Mouse (Mus musculus) right cerebral cortex, postnatal 36 days (tissue): ENCODE measurements at regions not wholly inside any gene's neighbourhood (a gene's known extent, or its start where the extent isn't known, plus 50 kb on each side); places are given as distances from the start of the nearest gene placed in this dataset.

Experiments
- DNase-seq, 2 experiments: peaks; one replicate each; pipeline ENCODE4 v3.0.0; 2022; ENCODE audit warnings: low spot score in 2 of 2, mixed read lengths in 1 of 2

- no peak for DNase-seq
Measured at GRCm38 (mm10) chr2:61527127-61527526, 51.3 kb upstream of the Tank start.

- DNase-seq, result no peak
Measured at GRCm38 (mm10) chr2:61524060-61524734, 54.2 kb upstream of the Tank start.

GRCm38 (mm10) chr2:61514445-61515123 lies 63.8 kb upstream of the Tank start:
- no peak for DNase-seq

- DNase-seq, result no peak
Measured at GRCm38 (mm10) chr2:61513787-61514444, 64.5 kb upstream of the Tank start.

- no peak for DNase-seq
Measured at GRCm38 (mm10) chr2:61503594-61503993, 74.8 kb upstream of the Tank start.

GRCm38 (mm10) chr2:61501922-61502321 lies 76.5 kb upstream of the Tank start:
- DNase-seq, result no peak

- DNase-seq, result no peak
Measured at GRCm38 (mm10) chr2:61499266-61499665, 79.1 kb upstream of the Tank start.

GRCm38 (mm10) chr2:61497930-61498329 lies 80.5 kb upstream of the Tank start:
- no peak for DNase-seq

GRCm38 (mm10) chr2:61496968-61497367 lies 81.4 kb upstream of the Tank start:
- DNase-seq, result no peak

GRCm38 (mm10) chr2:61493918-61494712 lies 84.3 kb upstream of the Tank start:
- DNase-seq, result peak; percentile 67 to 71

GRCm38 (mm10) chr2:61492043-61492743 lies 86.2 kb upstream of the Tank start:
- no peak for DNase-seq

- DNase-seq, result no peak
Measured at GRCm38 (mm10) chr2:61490436-61491109, 87.8 kb upstream of the Tank start.

GRCm38 (mm10) chr2:61489762-61490161 lies 88.6 kb upstream of the Tank start:
- DNase-seq, result no peak

- DNase-seq, result no peak
Measured at GRCm38 (mm10) chr2:61483820-61484219, 94.6 kb upstream of the Tank start.

- DNase-seq, result no peak
Measured at GRCm38 (mm10) chr2:61476648-61477047, 101.7 kb upstream of the Tank start.

GRCm38 (mm10) chr2:61474626-61475025 lies 103.8 kb upstream of the Tank start:
- DNase-seq, result no peak

GRCm38 (mm10) chr2:61470521-61470920 lies 107.9 kb upstream of the Tank start:
- DNase-seq, result no peak

- DNase-seq, result no peak
Measured at GRCm38 (mm10) chr2:61470064-61470463, 108.3 kb upstream of the Tank start.

GRCm38 (mm10) chr2:61455902-61456301 lies 122.5 kb upstream of the Tank start:
- peak; percentile 14 to 16 for DNase-seq

- DNase-seq, result no peak
Measured at GRCm38 (mm10) chr2:61454729-61455128, 123.7 kb upstream of the Tank start.

GRCm38 (mm10) chr2:61454311-61454728 lies 124.1 kb upstream of the Tank start:
- peak; percentile 72 to 82 for DNase-seq
